Mouse (Mus musculus) MEL-GATA-1-ER (cell line): ENCODE results near the gene Fbxw8.

ENCODE experiments used
- DNase-seq: peaks from one replicate; pipeline ENCODE4 v3.0.0-alpha.2; 2012; ENCODE audit warnings: low read depth; ENCODE audit errors: extremely low read depth

Fbxw8 gene

DNA sequence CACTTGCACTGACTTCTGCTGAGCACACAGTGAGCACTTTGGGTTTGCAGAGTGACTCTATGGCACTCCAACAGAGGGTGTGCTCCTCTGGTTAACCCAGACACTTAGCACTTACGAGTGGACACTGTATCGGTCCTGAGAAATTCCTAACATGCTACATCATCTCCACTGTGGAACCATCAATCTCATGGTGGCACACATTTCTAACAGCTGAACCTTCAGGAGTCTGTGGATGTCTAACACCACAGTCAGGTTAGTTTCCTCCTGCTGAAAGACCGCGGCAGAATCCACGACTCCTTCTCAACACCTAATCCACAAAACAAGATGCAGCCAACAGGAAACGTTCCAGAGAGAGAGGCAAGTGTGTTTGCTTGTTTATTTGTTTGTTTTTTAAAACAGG lies 76.7 kb downstream of the Fbxw8 start:
- DNase-seq: no peak

DNA sequence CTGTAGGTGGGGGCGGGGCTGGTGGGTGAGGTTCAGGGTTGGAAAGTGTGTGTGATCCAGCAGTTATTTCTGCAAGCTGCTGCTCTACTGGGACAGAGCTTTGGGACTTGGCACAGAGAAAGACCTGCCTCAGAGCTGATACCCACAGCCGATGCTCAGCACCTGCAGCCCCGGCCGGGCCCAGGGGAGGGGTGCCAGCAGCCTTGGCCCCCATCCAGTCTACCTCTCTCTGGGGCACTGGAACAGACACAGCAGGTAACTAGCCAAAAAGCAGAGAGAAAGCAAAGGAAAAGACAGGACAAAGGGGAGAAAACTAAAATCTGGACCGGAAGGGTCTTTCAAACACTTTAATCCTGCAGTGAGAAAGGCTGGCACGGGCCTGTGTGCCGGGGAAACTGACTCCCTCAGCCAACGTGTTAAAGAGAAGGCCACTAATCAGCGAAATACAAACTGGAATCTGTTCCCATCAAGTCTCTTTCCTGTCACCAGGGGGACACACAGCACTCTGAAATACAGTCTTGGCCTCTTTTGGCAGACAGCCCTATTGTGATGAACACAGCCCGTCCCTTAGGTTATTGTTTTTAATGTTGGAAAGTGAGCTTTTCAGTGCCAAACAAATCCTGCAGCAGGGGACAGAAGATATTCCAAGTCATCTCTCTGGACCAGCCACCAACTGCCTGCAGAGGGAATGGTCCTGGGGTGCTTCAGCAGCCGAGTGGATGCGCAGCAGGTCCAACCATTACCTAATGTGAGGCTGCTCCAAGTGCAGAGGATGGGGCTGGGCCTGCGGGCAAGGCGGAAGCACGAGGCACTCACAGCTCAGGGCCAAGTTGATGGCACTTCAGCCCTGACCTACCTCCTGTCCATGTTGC lies 78.3 kb downstream of the Fbxw8 start:
- no peak for DNase-seq

DNA sequence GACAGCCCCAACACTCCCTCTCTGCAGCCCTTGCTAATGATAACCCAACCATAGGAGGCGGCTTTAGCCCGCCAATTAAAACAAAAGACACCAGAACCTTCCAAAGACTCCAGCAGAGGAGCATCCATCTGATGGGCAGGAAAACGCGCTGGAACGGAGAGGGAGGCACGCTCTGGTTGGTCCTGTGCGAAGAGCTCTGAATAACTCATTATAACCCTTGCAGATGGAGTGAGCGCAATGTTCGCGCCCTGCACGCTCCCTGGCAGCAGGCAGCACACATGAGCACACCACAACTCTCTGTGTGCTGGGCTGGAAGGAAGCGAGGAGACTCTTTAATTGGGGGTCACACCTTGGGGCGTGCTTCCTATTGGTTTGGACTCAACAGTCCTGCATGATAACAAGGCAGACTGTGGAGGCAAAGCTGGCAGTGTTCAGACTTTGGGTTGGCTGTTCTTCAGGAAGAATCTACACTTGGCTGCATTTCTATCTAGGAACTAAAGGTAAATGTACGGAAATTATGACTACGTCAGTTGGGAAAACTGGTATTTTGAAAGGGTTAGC lies 82.0 kb downstream of the Fbxw8 start:
- no peak for DNase-seq

GRCm38 (mm10) chr5:118071766-118072165 lies 83.5 kb downstream of the Fbxw8 start:
- DNase-seq: no peak

DNA sequence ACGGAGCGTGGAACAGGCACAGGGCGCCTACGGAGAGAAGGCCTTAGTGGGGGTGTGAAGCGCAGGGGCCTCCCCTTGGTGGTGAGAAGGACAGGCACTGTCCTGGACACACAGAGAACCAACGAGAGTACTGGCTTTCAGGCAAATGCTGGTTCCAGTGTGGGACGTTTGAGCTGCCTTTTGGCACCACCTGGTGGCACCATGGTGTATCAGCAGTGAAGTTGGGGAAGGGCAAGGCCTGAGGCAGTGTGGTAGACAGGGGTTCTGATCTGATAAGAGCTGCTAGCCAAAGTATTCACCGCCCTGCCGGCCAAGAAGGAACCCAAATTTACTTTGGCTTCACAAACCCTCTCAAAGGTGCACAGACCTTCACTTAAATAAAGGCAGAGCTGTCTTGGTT lies 85.9 kb downstream of the Fbxw8 start:
- peak; percentile 54 for DNase-seq

DNA sequence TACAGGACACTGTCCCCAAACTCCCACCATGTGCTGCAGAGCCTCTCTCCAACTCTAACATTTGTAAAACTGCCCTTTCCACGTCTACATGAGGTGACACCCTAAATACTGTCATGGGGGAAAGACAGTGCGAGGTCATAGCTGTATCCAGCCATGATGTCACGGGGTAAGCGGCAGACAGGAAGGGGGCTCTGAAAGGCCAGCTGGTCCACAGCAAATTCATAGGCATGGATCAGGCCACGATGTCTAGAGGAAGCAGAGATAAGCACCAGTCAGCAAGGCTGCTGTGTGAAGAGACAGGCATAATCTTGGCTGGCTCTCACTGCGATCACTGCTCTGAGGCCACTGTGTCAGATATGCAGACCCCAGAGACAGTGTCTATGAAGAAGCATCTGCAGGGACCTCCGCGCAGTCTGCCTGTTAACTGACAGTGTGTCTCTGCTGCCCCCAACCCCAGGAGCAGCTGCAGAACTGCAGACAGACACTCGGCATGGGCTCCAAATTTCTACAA lies 87.2 kb downstream of the Fbxw8 start:
- DNase-seq: no peak

DNA sequence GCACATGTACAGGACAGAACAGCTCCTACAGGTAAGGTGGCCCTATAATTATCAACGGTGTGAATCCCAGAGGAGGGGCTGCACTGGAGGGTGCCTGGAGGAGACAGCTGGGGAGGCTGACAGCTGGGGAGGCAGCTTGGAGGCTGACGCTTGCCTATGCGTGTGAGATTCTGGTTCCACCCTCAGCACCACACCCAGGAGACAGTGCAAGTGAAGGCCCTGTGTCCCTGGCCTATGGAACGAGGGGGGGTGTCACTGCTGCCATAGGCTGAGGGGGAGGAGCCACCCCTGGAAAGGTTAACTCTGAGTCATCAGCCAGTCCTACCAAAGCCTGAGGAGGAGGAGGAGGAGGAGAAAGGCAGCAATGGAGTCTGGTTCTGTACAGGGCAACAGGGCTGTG lies 87.7 kb downstream of the Fbxw8 start:
- no peak for DNase-seq

DNA sequence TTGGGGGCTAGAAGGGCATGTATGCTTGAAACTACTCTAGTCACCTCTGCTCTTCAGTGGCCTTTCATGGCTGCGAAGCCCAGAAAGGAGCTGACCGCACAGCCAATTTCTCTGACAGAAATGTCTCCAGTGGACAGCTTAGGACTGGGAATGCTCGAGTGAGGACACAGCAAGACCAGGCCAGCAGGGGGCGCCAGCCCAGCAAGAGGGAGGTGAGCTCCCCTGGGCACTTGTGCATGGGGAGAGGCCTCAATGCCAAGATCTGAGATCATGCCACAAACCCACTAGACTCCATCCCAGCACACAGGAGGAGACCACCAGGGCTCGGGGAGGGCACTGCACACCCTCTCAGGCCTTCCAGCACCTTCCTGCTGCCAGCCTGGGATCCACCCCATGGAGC lies 88.4 kb downstream of the Fbxw8 start:
- DNase-seq: no peak

GRCm38 (mm10) chr5:118065516-118066255 lies 89.6 kb downstream of the Fbxw8 start:
- DNase-seq: no peak

GRCm38 (mm10) chr5:118064284-118064901 lies 90.9 kb downstream of the Fbxw8 start:
- no peak for DNase-seq

GRCm38 (mm10) chr5:118063181-118063621 lies 92.1 kb downstream of the Fbxw8 start:
- DNase-seq: no peak

DNA sequence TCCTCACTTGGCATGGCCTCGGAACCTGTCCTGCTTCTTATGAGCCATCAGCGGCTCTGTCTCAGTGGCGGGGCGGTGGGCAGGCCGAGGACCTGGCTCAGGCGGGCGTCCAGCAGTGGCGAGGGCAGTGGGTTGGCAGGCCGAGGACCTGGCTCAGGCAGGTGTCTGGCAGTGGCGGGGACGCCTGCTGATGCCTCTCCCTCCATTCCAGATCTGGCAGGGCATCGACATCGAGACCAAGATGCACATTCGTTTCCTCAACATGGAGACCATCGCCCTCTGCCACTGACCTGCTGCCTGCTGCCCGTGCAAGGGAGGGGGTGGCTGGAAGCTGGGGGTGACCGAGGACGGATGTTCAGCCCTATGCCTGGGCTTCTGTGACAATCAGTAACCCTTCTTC lies 93.9 kb downstream of the Fbxw8 start:
- no peak for DNase-seq

DNA sequence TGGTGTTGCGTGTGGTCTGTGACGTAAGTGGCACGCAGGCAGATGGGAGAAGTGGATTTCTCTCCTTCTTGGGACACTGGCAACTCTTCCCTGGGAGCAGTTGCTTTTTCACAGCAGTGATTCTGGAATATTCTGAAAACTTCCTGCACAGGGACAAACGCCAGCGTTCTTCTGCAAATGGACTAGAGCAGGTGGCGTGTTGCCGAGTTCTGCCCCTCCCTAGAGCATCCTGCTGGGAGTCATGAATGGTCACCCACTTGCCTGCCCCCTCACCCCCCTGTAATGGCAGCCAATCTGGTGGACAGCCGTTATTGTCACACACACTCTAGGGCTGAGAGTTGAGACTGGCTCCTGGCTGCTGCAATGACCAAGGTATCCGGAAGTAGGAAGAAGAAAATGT lies 95.6 kb downstream of the Fbxw8 start:
- no peak for DNase-seq

- no peak for DNase-seq
Observed at GRCm38 (mm10) chr5:118058858-118059257, 96.4 kb downstream of the Fbxw8 start.

DNA sequence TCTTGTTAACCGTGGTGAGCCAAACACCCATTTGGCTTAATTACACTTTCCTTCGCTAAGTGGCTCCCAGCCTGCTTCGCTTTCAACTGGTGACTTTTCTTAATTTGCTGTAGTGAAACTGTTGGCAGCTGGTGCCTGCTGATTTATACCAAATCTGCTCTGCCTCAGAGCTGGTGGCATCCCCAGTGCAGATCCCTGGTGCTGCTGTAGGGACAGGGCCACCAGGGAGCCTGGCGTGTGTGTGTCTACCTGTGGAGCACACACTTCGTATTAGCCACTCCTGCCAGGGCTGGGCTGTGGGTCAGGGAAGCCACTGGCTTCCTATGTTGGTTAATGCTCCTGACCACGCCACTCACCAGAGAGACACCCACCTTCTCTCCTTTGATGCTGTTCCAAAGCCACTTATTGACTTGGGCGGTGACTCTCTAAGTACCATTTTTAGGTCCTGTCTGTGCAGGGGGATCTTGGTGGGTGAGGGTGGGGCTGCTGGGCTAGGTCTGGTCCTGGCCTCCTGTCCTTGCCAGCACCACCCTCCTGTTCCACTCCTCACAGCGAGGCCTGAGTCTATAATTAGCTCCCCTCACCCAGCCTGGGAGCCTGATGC lies 97.7 kb downstream of the Fbxw8 start:
- DNase-seq: no peak

- DNase-seq: no peak
Observed at GRCm38 (mm10) chr5:118053205-118053604, 102.1 kb downstream of the Fbxw8 start.

GRCm38 (mm10) chr5:118051981-118052662 lies 103.1 kb downstream of the Fbxw8 start:
- no peak for DNase-seq

DNA sequence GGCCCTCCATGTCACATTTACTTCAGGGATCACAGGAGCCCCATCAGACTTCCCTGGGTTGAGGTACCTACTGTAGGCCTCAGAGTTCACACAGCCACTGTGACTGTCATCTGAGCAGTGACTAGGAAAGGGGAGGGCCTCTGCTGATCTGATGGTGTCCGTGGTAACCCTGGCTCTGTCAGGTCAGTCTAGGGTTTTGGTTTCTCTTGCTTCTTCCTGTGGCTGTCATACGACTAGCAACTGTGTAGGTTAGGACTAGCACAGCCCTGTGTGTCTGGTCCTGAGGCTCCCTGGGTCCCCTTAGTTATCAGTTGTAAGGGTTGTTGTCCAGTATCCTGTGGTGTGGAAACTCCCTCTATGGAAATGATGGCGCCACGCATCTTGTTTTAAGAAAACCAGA lies 104.5 kb downstream of the Fbxw8 start:
- no peak for DNase-seq

DNA sequence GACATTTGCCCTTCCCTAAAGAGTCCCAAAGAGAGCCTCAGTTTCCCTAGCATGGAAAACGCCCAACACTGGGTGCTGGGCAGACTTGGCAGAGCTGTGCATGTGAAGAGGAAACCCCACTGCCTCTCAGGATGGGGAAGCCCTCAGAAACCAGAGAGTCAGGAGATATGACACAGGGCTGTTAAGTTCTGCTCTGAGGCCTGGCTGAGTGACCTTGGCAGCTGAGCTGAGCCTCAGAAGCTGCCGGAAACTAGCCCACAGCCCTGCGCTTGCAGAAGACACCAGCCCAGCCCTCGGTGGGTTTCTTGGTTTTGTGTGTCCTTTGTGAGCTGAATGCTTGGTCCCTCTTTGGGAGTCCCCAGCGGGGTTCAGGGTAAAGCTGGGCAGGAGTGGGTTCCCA lies 106.3 kb downstream of the Fbxw8 start:
- DNase-seq: no peak

- DNase-seq: no peak
Observed at GRCm38 (mm10) chr5:118048412-118048811, 106.9 kb downstream of the Fbxw8 start.
